Mouse (Mus musculus) erythroblast, embryonic 14.5 days (primary cell): ENCODE data around the gene Med4.

Experiments
- GATA1 ChIP-seq: IDR thresholded peaks from 2 replicates; pipeline ENCODE4 v1.6.1; 2012; ENCODE audit warnings: low read length, inconsistent platforms, mixed read lengths
- TAL1 ChIP-seq: IDR thresholded peaks from 3 replicates; pipeline ENCODE4 v1.6.1; 2012; ENCODE audit warnings: low read length, inconsistent platforms, mixed read lengths

DNA sequence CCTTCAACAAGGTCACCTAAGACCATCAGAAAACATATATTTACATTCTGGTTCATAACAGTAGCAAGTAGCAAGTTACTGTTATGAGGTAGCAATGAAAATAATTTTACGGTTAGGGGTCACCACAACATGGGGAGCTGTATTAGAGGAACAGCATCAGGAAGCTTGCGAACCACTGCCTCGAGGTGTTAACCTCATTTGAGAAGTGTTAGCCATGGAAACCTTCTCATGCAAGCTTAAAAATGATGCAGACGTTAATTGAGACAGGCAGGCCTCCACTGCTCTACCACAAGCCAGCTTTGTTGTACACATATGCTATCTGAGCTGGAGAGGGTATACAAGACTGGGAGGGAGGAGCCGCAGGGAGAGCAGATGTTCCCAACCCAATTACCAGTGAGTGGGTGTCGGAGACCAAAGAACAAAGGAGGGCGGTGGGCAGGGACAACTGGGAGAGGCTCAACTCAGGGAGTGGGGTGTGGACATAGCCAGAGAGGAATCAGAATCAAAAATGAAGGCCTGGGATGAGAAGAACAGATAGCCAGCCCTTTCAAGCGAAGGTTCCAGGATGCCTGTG is 33.4 kb upstream of the Med4 start:
- TF ChIP-seq GATA1 (no peak), TAL1 (no peak)
